Mouse (Mus musculus): ENCODE data around the gene Trim52. TPM values are rescaled to one million over a fixed set of nuclear protein-coding genes. Genes with fewer than 3 reads are reported as not detected.

The Trim52 gene
- 0.20 TPM for polyA plus RNA-seq (2014; fragmentation: Illumina TruSeq; extraction: RNeasy Lipid Tissue Mini Kit (QIAGEN cat#74804))

DNA sequence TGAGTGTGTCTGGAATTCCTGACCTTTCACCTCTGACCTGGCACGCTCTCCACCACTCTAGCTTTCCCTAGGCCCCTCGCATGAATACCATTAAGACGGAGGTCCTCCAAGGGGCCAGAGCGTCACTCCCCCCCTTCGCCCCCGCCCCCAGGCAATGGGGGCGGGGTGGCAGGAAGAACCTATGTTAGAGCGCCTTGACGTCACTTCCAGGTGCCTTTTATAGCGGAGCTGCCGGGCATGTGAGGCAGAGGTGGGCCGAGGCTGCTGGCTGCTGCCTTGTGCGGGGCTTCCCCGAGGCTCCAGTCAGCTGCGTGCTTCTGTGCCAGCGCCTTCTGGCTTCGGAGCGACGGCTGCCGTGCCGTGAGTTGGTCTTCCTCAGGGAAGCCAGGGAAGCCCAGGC is at the start of gene Trim52:
Gene Trim52 (plus strand): TSS at position 219 of the 400 bp plus-strand sequence.

Other genes with a start within 250 kb of the Trim52 start
- 21.3 TPM for gene Spry2, start 209.4 kb upstream of the Trim52 start, polyA plus RNA-seq (2014; fragmentation: Illumina TruSeq; extraction: RNeasy Lipid Tissue Mini Kit (QIAGEN cat#74804))

Measured in ovary, adult 10 weeks (tissue).